9 mouse cellular contexts compared by ENCODE assay signal in the genomic region with DNA sequence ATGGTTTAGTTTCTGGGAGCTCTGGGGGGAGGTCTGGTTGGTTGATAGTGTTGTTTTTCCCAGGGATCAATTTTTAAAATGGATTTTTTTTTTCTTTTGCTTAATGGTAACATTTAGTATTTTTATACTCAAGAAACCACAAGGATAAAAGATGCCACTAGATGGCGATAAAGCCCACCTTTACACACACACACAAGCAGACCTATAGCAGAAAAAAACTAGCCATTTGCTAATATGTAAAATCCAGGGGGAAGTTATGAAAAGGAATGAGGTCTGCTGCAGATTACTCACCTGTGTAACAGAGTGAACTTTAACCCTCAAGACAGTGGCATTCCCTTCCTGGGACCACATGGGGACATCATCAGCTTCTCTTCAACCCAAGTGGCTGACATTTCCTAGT. TPM values are rescaled to one million over a fixed set of nuclear protein-coding genes. Genes with fewer than 3 reads are reported as not detected.
A peak's percentile ranks its signal among the peaks of the same experiment; 100 is the strongest.
DNase-seq lines count a peak whose midpoint lies in the region; ATAC-seq and TF ChIP-seq lines count a peak whose summit lies in the region.
"Had no signal": no experiment of that assay in that cellular context is flagged by ENCODE, and none has a peak within 500 bp of the region (broad histone marks: within the 10 kb centered on the region; RNA-seq: fewer than 3 reads in every experiment).

No protein-coding gene starts in this region.

- H3K27ac ChIP-seq in liver, embryonic 14.5 days = no peak overlapping the region
- H3K27ac ChIP-seq in liver, embryonic 12.5 days = no peak overlapping the region

- H3K9ac ChIP-seq in liver, embryonic 14.5 days (replicated peaks) = no peak overlapping the region
- H3K9ac ChIP-seq in liver, embryonic 12.5 days = no peak overlapping the region

- no peak overlapping the region for H3K4me2 ChIP-seq in liver, embryonic 14.5 days (ENCODE audit: low read depth)
- no peak overlapping the region for H3K4me2 ChIP-seq in liver, embryonic 12.5 days

- WGBS in liver, embryonic 14.5 days (ENCODE audit: insufficient replicate concordance) = 0% methylated on average over 1 of the region's 1 CpGs
- 0% methylated on average over 1 of the region's 1 CpGs for WGBS in liver, embryonic 12.5 days (ENCODE audit: insufficient replicate concordance)

- TF ChIP-seq EP300 in liver, embryonic 14.5 days (IDR thresholded peaks at IDR 0.05; ENCODE audit: low read depth) = no peak

- no peaks in the 10 kb centered on the region for H3K36me3 ChIP-seq in liver, embryonic 14.5 days (replicated peaks; ENCODE audit: control insufficient read depth, insufficient read depth, low read depth)
- H3K36me3 ChIP-seq in liver, embryonic 12.5 days = no peaks in the 10 kb centered on the region
- H3K36me3 ChIP-seq: G1E had no signal

- ATAC-seq in liver, embryonic 14.5 days (ENCODE audit: insufficient read depth) = no peak
- ATAC-seq in liver, embryonic 12.5 days = no peak
- peak; percentile 81 for ATAC-seq in megakaryocyte progenitor cell, adult 5-6 weeks (replicated peaks; ENCODE audit: poor library complexity)
- ATAC-seq in erythroblast, adult 5-6 weeks (replicated peaks; ENCODE audit: low FRiP score, poor library complexity, severe bottlenecking) = no peak

- peak; percentile 15 for DNase-seq in cerebellum, adult 8-10 months
- no peak for DNase-seq in cerebellum, adult 11 months
- peak; percentile 4 to 24 (median 7) for DNase-seq in liver, embryonic 14.5 days (ENCODE audit: low read depth in 3 of 3, low spot score in 3 of 3)
- DNase-seq in c-Kit-positive CD71-positive TER-119-negative erythroid progenitor cells, embryonic 14.5 days (ENCODE audit: low read depth) = peak; percentile 28
- DNase-seq in induced T-regulatory cell, adult 2 months (ENCODE audit: low read depth) = peak; percentile 84

- no peaks in the 10 kb centered on the region for H3K9me3 ChIP-seq in liver, embryonic 14.5 days (ENCODE audit: control insufficient read depth, low read length)
- H3K9me3 ChIP-seq in liver, embryonic 12.5 days (replicated peaks) = no peaks in the 10 kb centered on the region

- no peaks in the 10 kb centered on the region for H3K4me1 ChIP-seq in liver, embryonic 14.5 days (replicated peaks; ENCODE audit: control insufficient read depth in 2 of 2, insufficient read depth in 2 of 2, low read length in 1 of 2)
- no peaks in the 10 kb centered on the region for H3K4me1 ChIP-seq in liver, embryonic 12.5 days

- no peak overlapping the region for H3K4me3 ChIP-seq in liver, embryonic 14.5 days (ENCODE audit: insufficient read depth in 1 of 2, low read depth in 2 of 2, low read length in 2 of 2)
- no peak overlapping the region for H3K4me3 ChIP-seq in liver, embryonic 12.5 days

- H3K27me3 ChIP-seq in liver, embryonic 14.5 days (ENCODE audit: control insufficient read depth, insufficient read depth, low read length) = no peaks in the 10 kb centered on the region
- no peaks in the 10 kb centered on the region for H3K27me3 ChIP-seq in liver, embryonic 12.5 days (replicated peaks)

- peak; percentile 32 for TF ChIP-seq CTCF in liver, embryonic 14.5 days (IDR thresholded peaks at IDR 0.05; ENCODE audit: low read depth)

RNA-seq across cellular contexts. Expression of gene Pced1b, which starts 51.3 kb away (rescaled TPM):
- polyA plus RNA-seq in liver, embryonic 14.5 days (2012; rRNA removed) = 7.8 and 8.2 TPM in 2 replicates
- polyA plus RNA-seq in liver, embryonic 14.5 days (2014; fragmentation: Nextera tagmentation; extraction: Ambion mirVana) = 5.7 TPM in 2 replicates
- polyA plus RNA-seq in liver, embryonic 12.5 days (2016; fragmentation: Nextera tagmentation; extraction: Ambion mirVana) = 5.6 and 6.4 TPM in 2 replicates
- 26.3 and 26.9 TPM in 2 replicates for total RNA-seq in megakaryocyte progenitor cell, adult 5-6 weeks (2015)
- 6.7 and 7.9 TPM in 2 replicates for total RNA-seq in megakaryocyte progenitor cell, adult 5-6 weeks (2017)
- 11.3 and 19.4 TPM in 2 replicates for total RNA-seq in erythroblast, adult 5-6 weeks (2015; ENCODE audit: low replicate concordance)
- total RNA-seq in erythroblast, adult 5-6 weeks (2017; ENCODE audit: low replicate concordance) = 6.0 and 17.7 TPM in 2 replicates

RNA-seq across cellular contexts. Expression of gene Amigo2, which starts 51.5 kb away (rescaled TPM):
- 0.34 and 0.36 TPM in 2 replicates for polyA plus RNA-seq in liver, embryonic 14.5 days (2012; rRNA removed)
- 0.63 and 1.0 TPM in 2 replicates for polyA plus RNA-seq in liver, embryonic 14.5 days (2014; fragmentation: Nextera tagmentation; extraction: Ambion mirVana)
- polyA plus RNA-seq in liver, embryonic 12.5 days (2016; fragmentation: Nextera tagmentation; extraction: Ambion mirVana) = 1.4 and 1.7 TPM in 2 replicates
- total RNA-seq in megakaryocyte progenitor cell, adult 5-6 weeks (2015) = 0.34 and 1.9 TPM in 2 replicates
- total RNA-seq in megakaryocyte progenitor cell, adult 5-6 weeks (2017) = 1.00 and 1.9 TPM in 2 replicates
- total RNA-seq in erythroblast, adult 5-6 weeks (2015; ENCODE audit: low replicate concordance) = 0.42 TPM in 1 of 2 replicates, not detected in the other
- 0.42 and 0.85 TPM in 2 replicates for total RNA-seq in erythroblast, adult 5-6 weeks (2017; ENCODE audit: low replicate concordance)
- polyA plus RNA-seq: G1E had no signal
